Mouse (Mus musculus) cerebellum, adult 11 months (tissue): ENCODE measurements around the gene Trp53i11.

Source experiments
- DNase-seq: peaks from one replicate; pipeline ENCODE4 v3.0.0; 2022

Trp53i11 gene

GRCm38 (mm10) chr2:93187323-93187996 is at the start of gene Trp53i11:
Trp53i11 (plus strand) TSS chr2:93187548.
- peak; percentile 84 for DNase-seq

GRCm38 (mm10) chr2:93139476-93139875 is 47.9 kb upstream of the Trp53i11 start:
- DNase-seq: no peak

GRCm38 (mm10) chr2:93141329-93141728 is 46.0 kb upstream of the Trp53i11 start:
- DNase-seq: no peak

GRCm38 (mm10) chr2:93142616-93143015 is 44.7 kb upstream of the Trp53i11 start:
- DNase-seq: no peak

GRCm38 (mm10) chr2:93144126-93144525 is 43.2 kb upstream of the Trp53i11 start:
- no peak for DNase-seq

- DNase-seq: no peak
These were observed 37.3 kb upstream of the Trp53i11 start for GRCm38 (mm10) chr2:93150009-93150408.

GRCm38 (mm10) chr2:93150673-93151450 is 36.5 kb upstream of the Trp53i11 start:
- DNase-seq: no peak

GRCm38 (mm10) chr2:93152191-93152601 is 35.2 kb upstream of the Trp53i11 start:
- DNase-seq: peak; percentile 40

GRCm38 (mm10) chr2:93152883-93153491 is 34.4 kb upstream of the Trp53i11 start:
- peak; percentile 90 for DNase-seq

- no peak for DNase-seq
These were observed 33.5 kb upstream of the Trp53i11 start for GRCm38 (mm10) chr2:93153833-93154232.

GRCm38 (mm10) chr2:93154486-93155032 is 32.8 kb upstream of the Trp53i11 start:
- DNase-seq: no peak

- DNase-seq: no peak
These were observed 26.8 kb upstream of the Trp53i11 start for GRCm38 (mm10) chr2:93160467-93161035.

- no peak for DNase-seq
These were observed 25.3 kb upstream of the Trp53i11 start for GRCm38 (mm10) chr2:93161914-93162664.

- DNase-seq: no peak
These were observed 24.6 kb upstream of the Trp53i11 start for GRCm38 (mm10) chr2:93162791-93163190.

GRCm38 (mm10) chr2:93163317-93163716 is 24.0 kb upstream of the Trp53i11 start:
- no peak for DNase-seq

GRCm38 (mm10) chr2:93163750-93164335 is 23.5 kb upstream of the Trp53i11 start:
- no peak for DNase-seq

- DNase-seq: no peak
These were observed 21.1 kb upstream of the Trp53i11 start for GRCm38 (mm10) chr2:93166295-93166694.

GRCm38 (mm10) chr2:93166734-93167406 is 20.5 kb upstream of the Trp53i11 start:
- DNase-seq: no peak

- DNase-seq: no peak
These were observed 17.0 kb upstream of the Trp53i11 start for GRCm38 (mm10) chr2:93170156-93170844.

GRCm38 (mm10) chr2:93170845-93171200 is 16.5 kb upstream of the Trp53i11 start:
- no peak for DNase-seq

GRCm38 (mm10) chr2:93171929-93172328 is 15.4 kb upstream of the Trp53i11 start:
- no peak for DNase-seq
